Mouse (Mus musculus) forebrain, embryonic 15.5 days (tissue): ENCODE results near the gene Nup210. TPM values are rescaled to one million over a fixed set of nuclear protein-coding genes. Genes with fewer than 3 reads are reported as not detected.
"Not testable (repeated sequence)": the region's sequence is repeated elsewhere in the genome, so short reads cannot be mapped to it uniquely, and the experiment has no call there.

ENCODE experiments used
- ATAC-seq: fragments of 200-750 bp; cut with Nextera tagmentation; replicated peaks from 2 replicates; pipeline ENCODE4 v1.8.0; 2017; ENCODE audit warnings: mild to moderate bottlenecking, moderate TSS enrichment, moderate library complexity
- H3K27ac ChIP-seq: fragments of 300-500 bp; sonication (generic); replicated peaks from 2 replicates; pipeline ENCODE4 v1.5.1; 2015; ENCODE audit warnings: mild to moderate bottlenecking, inconsistent platforms
- H3K27me3 ChIP-seq: fragments of 300-500 bp; sonication (generic); 2 replicates; pipeline ENCODE4 v1.6.1; 2015; ENCODE audit warnings: inconsistent platforms
- H3K36me3 ChIP-seq: fragments of 300-500 bp; sonication (generic); 2 replicates; pipeline ENCODE4 v1.6.1; 2015; ENCODE audit warnings: mild to moderate bottlenecking, inconsistent platforms
- H3K4me1 ChIP-seq: fragments of 300-500 bp; sonication (generic); 2 replicates; pipeline ENCODE4 v1.6.1; 2015; ENCODE audit warnings: inconsistent platforms
- H3K4me2 ChIP-seq: fragments of 300-500 bp; sonication (generic); replicated peaks from 2 replicates; pipeline ENCODE4 v1.6.1; 2015; ENCODE audit warnings: mild to moderate bottlenecking, inconsistent platforms
- H3K4me3 ChIP-seq: fragments of 300-500 bp; sonication (generic); 2 replicates; pipeline ENCODE4 v1.5.1; 2015; ENCODE audit warnings: mild to moderate bottlenecking, inconsistent platforms
- H3K9ac ChIP-seq: fragments of 300-500 bp; sonication (generic); replicated peaks from 2 replicates; pipeline ENCODE4 v1.6.1; 2015; ENCODE audit warnings: mild to moderate bottlenecking, inconsistent platforms
- H3K9me3 ChIP-seq: fragments of 300-500 bp; sonication (generic); 2 replicates; pipeline ENCODE4 v1.6.1; 2016; ENCODE audit warnings: inconsistent platforms
- WGBS: fragments of 180-500 bp; shearing (Covaris S2); methylation state at CpG from one replicate; pipeline ENCODE4 v1.1.7; 2015; ENCODE audit warnings: mixed read lengths; 5-methylcytosine and 5-hydroxymethylcytosine counted together
- polyA plus RNA-seq: library from polyadenylated mRNA; unstranded; fragments of >200 nt; fragmentation: Nextera tagmentation; extraction: Ambion mirVana; gene quantifications from 2 replicates; pipeline ENCODE4 v1.2.1, GENCODE M21; 2015

Gene Nup210
- polyA plus RNA-seq, 1 experiment from 2014 or later = 18.0 TPM

- no peak for ATAC-seq
- no peaks in the 10 kb centered on the region for H3K4me1 ChIP-seq
- no peaks in the 10 kb centered on the region for H3K9me3 ChIP-seq
- no peak overlapping the region for H3K9ac ChIP-seq
- no peak overlapping the region for H3K4me3 ChIP-seq
- no peak overlapping the region for H3K4me2 ChIP-seq
- H3K27ac ChIP-seq = no peak overlapping the region
- whole genome bisulfite sequencing = 74% methylated on average over 1 of the region's 1 CpGs
- H3K36me3 ChIP-seq = no peaks in the 10 kb centered on the region
- no peaks in the 10 kb centered on the region for H3K27me3 ChIP-seq
Observed at GRCm38 (mm10) chr6:91130856-91131255, 14.2 kb upstream of the Nup210 start.

DNA sequence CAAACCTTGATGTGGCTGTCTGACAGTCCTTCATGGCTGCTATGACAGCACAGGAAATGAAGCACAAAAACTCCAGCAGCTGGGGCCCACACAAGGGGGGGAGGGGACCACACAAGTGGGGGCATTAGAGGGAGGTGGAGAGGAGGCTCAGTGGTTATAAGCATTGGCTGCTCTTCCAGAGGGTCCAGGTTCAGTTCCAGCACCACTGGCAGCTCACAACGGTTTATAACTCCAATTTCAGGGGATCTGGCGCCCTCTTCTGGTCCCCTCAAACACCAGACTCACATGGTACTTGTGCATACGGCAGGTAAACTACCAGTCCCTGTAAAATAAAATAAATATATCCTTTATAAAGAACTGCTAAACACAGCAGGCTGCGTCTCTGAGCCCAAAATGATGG is 12.4 kb upstream of the Nup210 start:
- Histone ChIP-seq H3K4me3 (no peak overlapping the region), H3K4me2 (no peak overlapping the region), H3K9ac (no peak overlapping the region), H3K27ac (no peak overlapping the region), H3K4me1 (no peaks in the 10 kb centered on the region), H3K27me3 (no peaks in the 10 kb centered on the region), H3K9me3 (no peaks in the 10 kb centered on the region), H3K36me3 (no peaks in the 10 kb centered on the region)
- WGBS = 48% methylated on average over 4 of the region's 4 CpGs
- ATAC-seq = no peak

DNA sequence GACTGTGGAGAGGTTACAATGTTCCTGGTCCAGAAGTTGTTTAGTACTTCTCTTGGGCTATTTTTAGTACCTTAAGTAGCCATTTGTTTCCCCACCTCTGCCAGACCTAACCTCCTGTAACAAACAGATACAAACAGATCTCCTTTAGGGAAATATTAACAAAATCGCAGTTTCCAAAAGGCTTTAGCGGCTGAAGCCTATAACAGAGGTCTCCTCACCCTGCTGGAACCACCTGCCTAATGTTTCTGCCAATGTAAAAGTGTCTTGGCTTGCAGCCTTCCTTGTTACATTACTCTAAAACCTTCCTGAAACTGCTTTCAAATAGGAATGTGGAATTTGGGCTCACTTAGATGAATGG is 8.6 kb upstream of the Nup210 start:
- no peak overlapping the region for H3K27ac ChIP-seq
- H3K4me2 ChIP-seq = no peak overlapping the region
- H3K9me3 ChIP-seq = no peaks in the 10 kb centered on the region
- WGBS = 89% methylated on average over 2 of the region's 2 CpGs
- no peak overlapping the region for H3K9ac ChIP-seq
- ATAC-seq = no peak
- no peak overlapping the region for H3K4me3 ChIP-seq
- H3K36me3 ChIP-seq = no peaks in the 10 kb centered on the region
- no peaks in the 10 kb centered on the region for H3K4me1 ChIP-seq
- H3K27me3 ChIP-seq = no peaks in the 10 kb centered on the region

- Histone ChIP-seq H3K9me3 (no peaks in the 10 kb centered on the region), H3K27me3 (no peaks in the 10 kb centered on the region), H3K4me1 (no peaks in the 10 kb centered on the region), H3K36me3 (no peaks in the 10 kb centered on the region), H3K4me2 (no peak overlapping the region), H3K4me3 (no peak overlapping the region), H3K9ac (no peak overlapping the region), H3K27ac (no peak overlapping the region)
- WGBS = 35% methylated on average over 7 of the region's 7 CpGs
- ATAC-seq = no peak
Observed at GRCm38 (mm10) chr6:91124286-91125227, 7.9 kb upstream of the Nup210 start.

GRCm38 (mm10) chr6:91123453-91123852 is 6.8 kb upstream of the Nup210 start:
- ATAC-seq = no peak
- Histone ChIP-seq H3K36me3 (no peaks in the 10 kb centered on the region), H3K9ac (no peak overlapping the region), H3K27me3 (no peaks in the 10 kb centered on the region), H3K27ac (no peak overlapping the region), H3K9me3 (no peaks in the 10 kb centered on the region), H3K4me3 (no peak overlapping the region), H3K4me2 (no peak overlapping the region), H3K4me1 (no peaks in the 10 kb centered on the region)
- 85% methylated on average over 3 of the region's 3 CpGs for WGBS

DNA sequence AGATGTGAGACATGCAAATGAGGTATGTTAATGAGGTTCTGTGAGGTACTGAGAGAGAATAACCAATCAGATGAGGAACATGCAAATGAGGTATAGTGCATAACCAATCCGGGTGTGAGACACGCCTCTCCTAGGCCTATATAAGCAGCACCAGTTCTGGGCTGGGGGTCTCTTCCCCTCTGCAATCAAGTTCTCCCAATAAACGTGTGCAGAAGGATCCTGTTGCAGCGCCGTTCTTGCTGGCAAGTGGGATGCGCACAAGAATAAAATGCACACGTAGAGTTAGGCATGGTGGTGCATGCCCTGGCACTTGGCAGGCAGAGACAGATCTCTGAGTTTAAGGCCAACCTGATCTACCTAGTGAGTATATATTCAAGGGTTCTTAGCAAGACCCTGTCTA is 4.5 kb upstream of the Nup210 start:
- WGBS = 93% methylated on average over 7 of the region's 7 CpGs
- peaks cover 12% of the 10 kb centered on the region for H3K4me1 ChIP-seq
- not testable (repeated sequence) for H3K9me3 ChIP-seq, H3K4me3 ChIP-seq, H3K4me2 ChIP-seq, ATAC-seq, H3K36me3 ChIP-seq, H3K9ac ChIP-seq, H3K27me3 ChIP-seq, H3K27ac ChIP-seq

GRCm38 (mm10) chr6:91120206-91120605 is 3.6 kb upstream of the Nup210 start:
- no peak for ATAC-seq
- H3K9ac ChIP-seq = no peak overlapping the region
- WGBS = 80% methylated on average over 2 of the region's 2 CpGs

DNA sequence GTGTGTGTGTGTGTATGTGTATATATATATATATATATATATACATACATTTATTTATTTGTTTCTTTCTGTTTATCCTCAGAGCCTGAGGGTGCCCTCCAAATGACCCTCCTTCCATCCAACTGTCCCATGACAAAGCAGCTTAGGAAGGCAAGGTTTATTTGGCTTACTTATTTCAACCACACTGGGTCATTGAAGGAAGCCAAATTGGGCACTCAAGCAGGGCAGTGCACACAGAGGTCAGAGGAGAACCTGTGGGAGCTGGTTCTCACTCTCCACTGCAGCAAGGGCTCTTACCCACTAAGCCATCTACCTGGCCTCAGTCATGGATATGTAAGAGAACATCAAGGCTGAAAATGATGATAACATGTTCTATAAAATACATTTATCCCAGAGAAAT is 1.9 kb upstream of the Nup210 start:
- Histone ChIP-seq H3K4me2 (no peak overlapping the region), H3K9me3 (no peaks in the 10 kb centered on the region), H3K27ac (no peak overlapping the region), H3K36me3 (no peaks in the 10 kb centered on the region), H3K4me3 (no peak overlapping the region), H3K4me1 (peaks cover 29% of the 10 kb centered on the region), H3K9ac (no peak overlapping the region), H3K27me3 (no peaks in the 10 kb centered on the region)
- no peak for ATAC-seq

More at GRCm38 (mm10) chr6:91120206-91120605, 3.6 kb upstream of the Nup210 start:
- Histone ChIP-seq H3K9me3 (no peaks in the 10 kb centered on the region), H3K27ac (no peak overlapping the region), H3K4me1 (peaks cover 20% of the 10 kb centered on the region), H3K4me2 (no peak overlapping the region), H3K27me3 (no peaks in the 10 kb centered on the region), H3K4me3 (no peak overlapping the region), H3K36me3 (no peaks in the 10 kb centered on the region)

DNA sequence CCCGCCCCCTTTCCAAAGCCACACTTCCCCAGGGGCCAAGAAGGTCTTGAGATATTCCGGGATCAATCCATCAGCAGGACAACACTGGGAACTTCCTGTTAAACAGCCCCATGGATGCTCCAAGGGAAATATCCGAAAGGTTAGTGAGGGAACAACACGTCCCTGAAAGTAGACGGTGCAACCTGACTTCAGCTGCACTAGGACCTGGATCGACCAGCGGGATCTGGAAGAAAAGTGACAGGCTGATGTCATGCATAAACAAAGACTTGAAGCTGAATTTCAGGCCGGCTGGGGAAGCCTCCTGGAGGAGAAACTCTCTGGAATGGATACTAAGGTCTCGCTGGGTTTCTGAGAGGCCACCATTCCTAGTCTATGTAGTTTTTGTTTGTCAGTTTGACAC is 520 bp upstream of the Nup210 start:
- peak overlapping the region; percentile 67 for H3K4me3 ChIP-seq

DNA sequence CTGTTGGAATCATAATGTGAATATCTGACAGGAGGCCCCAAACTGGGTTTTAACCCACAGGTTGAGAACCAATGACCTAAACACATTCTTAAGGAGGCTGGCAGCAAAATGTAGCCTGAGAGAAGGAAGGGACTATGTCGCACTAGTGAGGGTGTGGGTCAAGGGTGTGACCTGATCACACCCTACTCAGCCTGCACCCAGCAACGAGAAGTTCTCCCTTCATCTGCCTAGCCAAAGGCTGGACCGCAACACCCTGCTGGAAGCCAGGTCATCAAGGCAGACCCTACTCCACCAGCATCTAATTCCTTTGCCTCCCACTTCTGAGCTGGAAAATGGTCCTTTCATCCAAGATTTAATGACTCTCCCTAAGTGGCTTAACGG is 776 bp downstream of the Nup210 start:
- H3K4me1 ChIP-seq = peaks cover 29% of the 10 kb centered on the region
- ATAC-seq = no peak

More for the DNA sequence above, 520 bp upstream of the Nup210 start:
- Histone ChIP-seq H3K4me2 (peak overlapping the region; percentile 80), H3K4me1 (peaks cover 29% of the 10 kb centered on the region), H3K27me3 (no peaks in the 10 kb centered on the region), H3K36me3 (no peaks in the 10 kb centered on the region), H3K9me3 (no peaks in the 10 kb centered on the region), H3K9ac (peak overlapping the region; percentile 71), H3K27ac (peak overlapping the region; percentile 88)
- WGBS = 2% methylated on average over 9 of the region's 9 CpGs
- ATAC-seq = no peak

GRCm38 (mm10) chr6:91115158-91115557 is 1.5 kb downstream of the Nup210 start:
- no peaks in the 10 kb centered on the region for H3K27me3 ChIP-seq
- H3K27ac ChIP-seq = no peak overlapping the region
- 30% methylated on average over 1 of the region's 1 CpGs for WGBS
- H3K36me3 ChIP-seq = no peaks in the 10 kb centered on the region
- H3K4me1 ChIP-seq = peaks cover 29% of the 10 kb centered on the region
- H3K9me3 ChIP-seq = no peaks in the 10 kb centered on the region
- no peak for ATAC-seq
- H3K9ac ChIP-seq = no peak overlapping the region
- no peak overlapping the region for H3K4me3 ChIP-seq
- 0 out of 2 replicates have a peak overlapping the region, but pooled peaks have one; percentile 80 for H3K4me2 ChIP-seq

More for the DNA sequence above, 776 bp downstream of the Nup210 start:
- peak overlapping the region; percentile 88 for H3K27ac ChIP-seq
- no peaks in the 10 kb centered on the region for H3K9me3 ChIP-seq
- peak overlapping the region; percentile 67 for H3K4me3 ChIP-seq
- peak overlapping the region; percentile 71 for H3K9ac ChIP-seq
- no peaks in the 10 kb centered on the region for H3K36me3 ChIP-seq
- 10% methylated on average over 4 of the region's 4 CpGs for WGBS
- H3K27me3 ChIP-seq = no peaks in the 10 kb centered on the region
- peak overlapping the region; percentile 80 for H3K4me2 ChIP-seq

GRCm38 (mm10) chr6:91114716-91115115 is 1.9 kb downstream of the Nup210 start:
- Histone ChIP-seq H3K9me3 (no peaks in the 10 kb centered on the region), H3K27me3 (no peaks in the 10 kb centered on the region), H3K36me3 (no peaks in the 10 kb centered on the region), H3K4me1 (peaks cover 29% of the 10 kb centered on the region), H3K4me2 (no peak overlapping the region), H3K4me3 (no peak overlapping the region), H3K9ac (no peak overlapping the region), H3K27ac (no peak overlapping the region)
- ATAC-seq = no peak
- 60% methylated on average over 2 of the region's 2 CpGs for WGBS

GRCm38 (mm10) chr6:91111954-91112252 is 4.7 kb downstream of the Nup210 start:
- Histone ChIP-seq H3K9me3 (no peaks in the 10 kb centered on the region), H3K36me3 (no peaks in the 10 kb centered on the region), H3K4me3 (no peak overlapping the region), H3K27ac (no peak overlapping the region), H3K27me3 (no peaks in the 10 kb centered on the region), H3K9ac (no peak overlapping the region), H3K4me1 (peaks cover 21% of the 10 kb centered on the region), H3K4me2 (no peak overlapping the region)
- no peak for ATAC-seq
- 92% methylated on average over 3 of the region's 3 CpGs for WGBS
